In genomic region chr3:107605304-107605703, GRCm38 (mm10) we compare ENCODE assay signal across 9 mouse cellular contexts. TPM values are rescaled to one million over a fixed set of nuclear protein-coding genes. Genes with fewer than 3 reads are reported as not detected.
A peak's percentile ranks its signal among the peaks of the same experiment; 100 is the strongest.
DNase-seq lines count a peak whose midpoint lies in the region; ATAC-seq and TF ChIP-seq lines count a peak whose summit lies in the region.
"Had no signal": no experiment of that assay in that cellular context is flagged by ENCODE, and none has a peak within 500 bp of the region (broad histone marks: within the 10 kb centered on the region; RNA-seq: fewer than 3 reads in every experiment).

No protein-coding gene starts in this region.

- no peaks in the 10 kb centered on the region for H3K9me3 ChIP-seq in midbrain, embryonic 11.5 days (ENCODE audit: control insufficient read depth, low read length)
- H3K9me3 ChIP-seq in midbrain, embryonic 15.5 days: no peaks in the 10 kb centered on the region
- no peaks in the 10 kb centered on the region for H3K9me3 ChIP-seq in liver, embryonic 14.5 days (ENCODE audit: control insufficient read depth, low read length)
- H3K9me3 ChIP-seq: heart, embryonic 15.5 days had no signal

- no peak overlapping the region for H3K9ac ChIP-seq in midbrain, embryonic 11.5 days (ENCODE audit: low read length)
- no peak overlapping the region for H3K9ac ChIP-seq in midbrain, embryonic 15.5 days
- H3K9ac ChIP-seq in liver, embryonic 14.5 days (replicated peaks): no peak overlapping the region
- H3K9ac ChIP-seq: heart, embryonic 15.5 days had no signal

- TF ChIP-seq CTCF in liver, embryonic 14.5 days (IDR thresholded peaks at IDR 0.05; ENCODE audit: low read depth): peak; percentile 90

- H3K27ac ChIP-seq in midbrain, embryonic 11.5 days (ENCODE audit: low read depth, low read length): no peak overlapping the region
- no peak overlapping the region for H3K27ac ChIP-seq in midbrain, embryonic 15.5 days
- H3K27ac ChIP-seq in liver, embryonic 14.5 days: no peak overlapping the region
- H3K27ac ChIP-seq: heart, embryonic 15.5 days had no signal

- no peaks in the 10 kb centered on the region for H3K27me3 ChIP-seq in midbrain, embryonic 11.5 days (ENCODE audit: control insufficient read depth, insufficient read depth, low read length)
- peaks cover 18% of the 10 kb centered on the region for H3K27me3 ChIP-seq in midbrain, embryonic 15.5 days (replicated peaks)
- no peaks in the 10 kb centered on the region; the same call in none of the 2 replicates for H3K27me3 ChIP-seq in liver, embryonic 14.5 days (ENCODE audit: control insufficient read depth, insufficient read depth, low read length)

- H3K36me3 ChIP-seq in midbrain, embryonic 11.5 days (ENCODE audit: control insufficient read depth, insufficient read depth, low read length): no peaks in the 10 kb centered on the region
- H3K36me3 ChIP-seq in midbrain, embryonic 15.5 days (replicated peaks): no peaks in the 10 kb centered on the region
- H3K36me3 ChIP-seq in liver, embryonic 14.5 days (replicated peaks; ENCODE audit: control insufficient read depth, insufficient read depth, low read depth): no peaks in the 10 kb centered on the region
- H3K36me3 ChIP-seq: heart, embryonic 15.5 days had no signal

- WGBS in midbrain, embryonic 11.5 days: 7% methylated on average over 4 of the region's 4 CpGs
- WGBS in midbrain, embryonic 15.5 days: 8% methylated on average over 4 of the region's 4 CpGs
- 5% methylated on average over 4 of the region's 4 CpGs for WGBS in liver, embryonic 14.5 days (ENCODE audit: insufficient replicate concordance)

- DNase-seq in midbrain, embryonic 11.5 days (ENCODE audit: low spot score, missing footprints): peak; percentile 93
- peak; percentile 78 for DNase-seq in R1 (ENCODE audit: low read depth, low spot score)
- DNase-seq in cerebellum, adult 9-11 months: peak; percentile 41
- peak; percentile 12 to 20 (median 20) for DNase-seq in liver, embryonic 14.5 days (ENCODE audit: low read depth in 3 of 3, low spot score in 3 of 3)
- DNase-seq in retina, embryonic 14.5 days (ENCODE audit: low spot score): peak; percentile 84
- no peak for DNase-seq in frontal cortex, postnatal 10 days (ENCODE audit: low spot score in 2 of 2)

- TF ChIP-seq EP300 in liver, embryonic 14.5 days (IDR thresholded peaks at IDR 0.05; ENCODE audit: low read depth): no peak

- no peak overlapping the region for H3K4me2 ChIP-seq in midbrain, embryonic 11.5 days
- no peak overlapping the region for H3K4me2 ChIP-seq in midbrain, embryonic 15.5 days
- H3K4me2 ChIP-seq in liver, embryonic 14.5 days (ENCODE audit: low read depth): no peak overlapping the region
- H3K4me2 ChIP-seq: heart, embryonic 15.5 days had no signal

- H3K4me1 ChIP-seq in midbrain, embryonic 11.5 days (ENCODE audit: control insufficient read depth, insufficient read depth, low read length): no peaks in the 10 kb centered on the region
- H3K4me1 ChIP-seq in midbrain, embryonic 15.5 days: no peaks in the 10 kb centered on the region
- peaks cover 4 to 14% of the 10 kb centered on the region in 2 experiments for H3K4me1 ChIP-seq in liver, embryonic 14.5 days (replicated peaks; ENCODE audit: control insufficient read depth in 2 of 2, insufficient read depth in 2 of 2, low read length in 1 of 2)

- H3K4me3 ChIP-seq in midbrain, embryonic 11.5 days (ENCODE audit: low read depth, low read length): no peak overlapping the region
- no peak overlapping the region for H3K4me3 ChIP-seq in midbrain, embryonic 15.5 days
- H3K4me3 ChIP-seq in liver, embryonic 14.5 days (ENCODE audit: insufficient read depth in 1 of 2, low read depth in 2 of 2, low read length in 2 of 2): no peak overlapping the region
- H3K4me3 ChIP-seq: heart, embryonic 15.5 days had no signal

- peak; percentile 76 for ATAC-seq in midbrain, embryonic 11.5 days (ENCODE audit: low FRiP score)
- ATAC-seq in midbrain, embryonic 15.5 days (replicated peaks): no peak
- peak; percentile 77 for ATAC-seq in granulocyte monocyte progenitor cell, adult 5-6 weeks (replicated peaks; ENCODE audit: poor library complexity, severe bottlenecking)
- ATAC-seq in liver, embryonic 14.5 days (ENCODE audit: insufficient read depth): no peak

RNA-seq across cellular contexts. Expression of gene Alx3, which starts 10.5 kb away (rescaled TPM):
- polyA plus RNA-seq in midbrain, embryonic 11.5 days (2014; fragmentation: Nextera tagmentation; extraction: Ambion mirVana): 2.8 and 3.3 TPM in 2 replicates
- 1.0 and 1.2 TPM in 2 replicates for polyA plus RNA-seq in midbrain, embryonic 15.5 days (2015; fragmentation: Nextera tagmentation; extraction: Ambion mirVana)
- total RNA-seq in granulocyte monocyte progenitor cell, adult 5-6 weeks (2014; fragmentation: Nextera tagmentation): not detected in 2 replicates
- total RNA-seq in granulocyte monocyte progenitor cell, adult 5-6 weeks (2017): not detected in 2 replicates
- polyA plus RNA-seq in liver, embryonic 14.5 days (2012; rRNA removed): not detected in 2 replicates
- not detected in 2 replicates for polyA plus RNA-seq in liver, embryonic 14.5 days (2014; fragmentation: Nextera tagmentation; extraction: Ambion mirVana)

RNA-seq across cellular contexts. Expression of gene Gm10961, which starts 25.8 kb away (rescaled TPM):
- polyA plus RNA-seq in midbrain, embryonic 11.5 days (2014; fragmentation: Nextera tagmentation; extraction: Ambion mirVana): not detected in 2 replicates
- polyA plus RNA-seq in midbrain, embryonic 15.5 days (2015; fragmentation: Nextera tagmentation; extraction: Ambion mirVana): not detected in 2 replicates
- not detected in 2 replicates for total RNA-seq in granulocyte monocyte progenitor cell, adult 5-6 weeks (2014; fragmentation: Nextera tagmentation)
- not detected in 2 replicates for total RNA-seq in granulocyte monocyte progenitor cell, adult 5-6 weeks (2017)
- not detected in 2 replicates for polyA plus RNA-seq in liver, embryonic 14.5 days (2012; rRNA removed)
- not detected in 2 replicates for polyA plus RNA-seq in liver, embryonic 14.5 days (2014; fragmentation: Nextera tagmentation; extraction: Ambion mirVana)
- polyA plus RNA-seq: heart, embryonic 15.5 days had no signal

RNA-seq across cellular contexts. Expression of gene Strip1, which starts 26.2 kb away (rescaled TPM):
- 87.6 and 90.6 TPM in 2 replicates for polyA plus RNA-seq in midbrain, embryonic 11.5 days (2014; fragmentation: Nextera tagmentation; extraction: Ambion mirVana)
- 178 and 182 TPM in 2 replicates for polyA plus RNA-seq in midbrain, embryonic 15.5 days (2015; fragmentation: Nextera tagmentation; extraction: Ambion mirVana)
- 18.6 and 20.1 TPM in 2 replicates for total RNA-seq in granulocyte monocyte progenitor cell, adult 5-6 weeks (2014; fragmentation: Nextera tagmentation)
- 19.5 and 21.9 TPM in 2 replicates for total RNA-seq in granulocyte monocyte progenitor cell, adult 5-6 weeks (2017)
- 9.1 and 9.9 TPM in 2 replicates for polyA plus RNA-seq in liver, embryonic 14.5 days (2012; rRNA removed)
- polyA plus RNA-seq in liver, embryonic 14.5 days (2014; fragmentation: Nextera tagmentation; extraction: Ambion mirVana): 9.0 and 10.7 TPM in 2 replicates

RNA-seq across cellular contexts. Expression of gene Ubl4b, which starts 50.4 kb away (rescaled TPM):
- not detected in 2 replicates for polyA plus RNA-seq in midbrain, embryonic 11.5 days (2014; fragmentation: Nextera tagmentation; extraction: Ambion mirVana)
- polyA plus RNA-seq in midbrain, embryonic 15.5 days (2015; fragmentation: Nextera tagmentation; extraction: Ambion mirVana): not detected in 2 replicates
- total RNA-seq in granulocyte monocyte progenitor cell, adult 5-6 weeks (2014; fragmentation: Nextera tagmentation): not detected in 2 replicates
- total RNA-seq in granulocyte monocyte progenitor cell, adult 5-6 weeks (2017): not detected in 2 replicates
- polyA plus RNA-seq in liver, embryonic 14.5 days (2012; rRNA removed): not detected in 2 replicates
- polyA plus RNA-seq in liver, embryonic 14.5 days (2014; fragmentation: Nextera tagmentation; extraction: Ambion mirVana): not detected in 2 replicates
- polyA plus RNA-seq: heart, embryonic 15.5 days had no signal

Comparison
In these comparisons a context has a peak if more than half of its experiments do, and no peak if none do; other contexts are left out.
1. ATAC-seq: peak in midbrain, embryonic 11.5 days (single experiment) and granulocyte monocyte progenitor cell, adult 5-6 weeks (single experiment); none in midbrain, embryonic 15.5 days (single experiment) and liver, embryonic 14.5 days (single experiment).
2. DNase-seq: peak in midbrain, embryonic 11.5 days (single experiment), R1 (single experiment), cerebellum, adult 9-11 months (single experiment), liver, embryonic 14.5 days (3 of 3) and retina, embryonic 14.5 days (single experiment); none in frontal cortex, postnatal 10 days (0 of 2).